Mouse (Mus musculus) neural tube, postnatal 0 days (tissue): ENCODE measurements around the gene Stc2. TPM values are rescaled to one million over a fixed set of nuclear protein-coding genes. Genes with fewer than 3 reads are reported as not detected.

Experiments used
- polyA plus RNA-seq: library from polyadenylated mRNA; unstranded; fragments of >200 nt; fragmentation: Nextera tagmentation; extraction: Ambion mirVana; gene quantifications from 2 replicates; pipeline ENCODE4 v1.2.1, GENCODE M21; 2015

Stc2 gene
- polyA plus RNA-seq, result 1.2 and 1.7 TPM in 2 replicates

DNA sequence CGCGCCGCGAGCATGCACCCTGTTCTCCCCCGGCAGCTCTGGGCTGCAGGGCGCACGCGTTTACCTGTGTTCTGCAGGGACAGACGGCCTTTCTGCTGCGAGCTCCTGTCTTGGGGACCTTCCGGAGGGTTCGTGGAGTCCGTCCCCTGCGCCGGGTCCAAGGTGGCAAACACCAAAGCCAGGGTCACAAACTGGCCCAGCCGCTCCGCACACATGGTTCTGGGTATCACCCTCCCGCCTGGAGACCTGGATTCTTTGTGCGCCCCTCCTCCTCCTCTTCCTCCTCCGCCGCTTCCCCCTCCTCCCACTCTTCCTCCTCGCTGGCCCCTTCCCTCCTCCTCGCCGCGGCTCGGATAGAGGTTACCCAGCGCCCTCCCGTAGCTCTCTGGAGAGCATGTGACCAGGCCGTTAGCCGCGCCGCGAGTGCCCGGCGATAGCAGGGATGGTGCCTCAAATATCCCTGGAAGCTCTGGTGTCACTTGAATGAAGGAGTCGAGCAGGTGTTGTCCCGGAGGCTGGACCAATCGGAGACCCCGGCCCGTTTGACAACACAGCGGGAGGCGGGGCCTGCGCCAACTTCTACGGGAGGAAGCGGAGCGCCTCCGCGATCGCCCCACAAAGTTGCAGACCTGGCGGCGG, at the start of gene Stc2:
Stc2 (minus strand) TSS at position 427 of the 639 bp plus-strand sequence.

Other genes starting within 250 kb of the Stc2 start
- gene Gm17332, start 187.6 kb downstream of the Stc2 start, polyA plus RNA-seq, result not detected in 2 replicates